Mouse (Mus musculus) limb, embryonic 11.5 days (tissue): ENCODE measurements around the gene Etnppl. TPM values are rescaled to one million over a fixed set of nuclear protein-coding genes. Genes with fewer than 3 reads are reported as not detected.

Experiments
- ATAC-seq: fragments of 200-750 bp; cut with Nextera tagmentation; 2 replicates; pipeline ENCODE4 v1.8.0; 2017; ENCODE audit warnings: low read depth; ENCODE audit not compliant: insufficient number of reproducible peaks, low FRiP score, low TSS enrichment
- DNase-seq: peaks from one replicate; pipeline ENCODE4 v3.0.0-alpha.2; 2015; ENCODE audit warnings: low spot score
- H3K27ac ChIP-seq: fragments of 300-500 bp; sonication (generic); replicated peaks from 2 replicates; pipeline ENCODE4 v1.5.1; 2014; ENCODE audit warnings: low read depth, mild to moderate bottlenecking, low read length
- H3K27me3 ChIP-seq: fragments of 300-500 bp; sonication (generic); 2 replicates; pipeline ENCODE4 v1.6.1; 2014; ENCODE audit warnings: mild to moderate bottlenecking, low read length, mixed read lengths; ENCODE audit not compliant: control insufficient read depth, insufficient read depth
- H3K36me3 ChIP-seq: fragments of 300-500 bp; sonication (generic); 2 replicates; pipeline ENCODE4 v1.6.1; 2014; ENCODE audit warnings: mild to moderate bottlenecking, low read length, moderate library complexity, mixed read lengths; ENCODE audit not compliant: control insufficient read depth, insufficient read depth
- H3K4me1 ChIP-seq: fragments of 300-500 bp; sonication (generic); 2 replicates; pipeline ENCODE4 v1.6.1; 2014; ENCODE audit warnings: low read length, mixed read lengths; ENCODE audit not compliant: control insufficient read depth, insufficient read depth
- H3K4me2 ChIP-seq: fragments of 300-500 bp; sonication (generic); 2 replicates; pipeline ENCODE4 v1.6.1; 2014; ENCODE audit warnings: low read depth, mild to moderate bottlenecking, moderate library complexity; ENCODE audit not compliant: severe bottlenecking
- H3K4me3 ChIP-seq: fragments of 300-500 bp; sonication (generic); 2 replicates; pipeline ENCODE4 v1.5.1; 2014; ENCODE audit warnings: low read depth, low read length
- H3K9ac ChIP-seq: fragments of 300-500 bp; sonication (generic); 2 replicates; pipeline ENCODE4 v1.6.1; 2014; ENCODE audit warnings: mild to moderate bottlenecking, low read length
- H3K9me3 ChIP-seq: fragments of 300-500 bp; sonication (generic); 2 replicates; pipeline ENCODE4 v1.6.1; 2016; ENCODE audit warnings: low read length; ENCODE audit not compliant: control insufficient read depth
- WGBS: fragments of 180-500 bp; shearing (Covaris S2); extraction: QIAGEN DNeasy Blood & Tissue Kit; methylation state at CpG from one replicate; pipeline ENCODE4 v1.1.7; 2014; 5-methylcytosine and 5-hydroxymethylcytosine counted together
- polyA plus RNA-seq: library from polyadenylated mRNA; unstranded; fragments of >200 nt; fragmentation: Nextera tagmentation; extraction: Ambion mirVana; gene quantifications from 2 replicates; pipeline ENCODE4 v1.2.1, GENCODE M21; 2014

Etnppl gene
- polyA plus RNA-seq, 1 experiment from 2014 or later, result not detected

DNA sequence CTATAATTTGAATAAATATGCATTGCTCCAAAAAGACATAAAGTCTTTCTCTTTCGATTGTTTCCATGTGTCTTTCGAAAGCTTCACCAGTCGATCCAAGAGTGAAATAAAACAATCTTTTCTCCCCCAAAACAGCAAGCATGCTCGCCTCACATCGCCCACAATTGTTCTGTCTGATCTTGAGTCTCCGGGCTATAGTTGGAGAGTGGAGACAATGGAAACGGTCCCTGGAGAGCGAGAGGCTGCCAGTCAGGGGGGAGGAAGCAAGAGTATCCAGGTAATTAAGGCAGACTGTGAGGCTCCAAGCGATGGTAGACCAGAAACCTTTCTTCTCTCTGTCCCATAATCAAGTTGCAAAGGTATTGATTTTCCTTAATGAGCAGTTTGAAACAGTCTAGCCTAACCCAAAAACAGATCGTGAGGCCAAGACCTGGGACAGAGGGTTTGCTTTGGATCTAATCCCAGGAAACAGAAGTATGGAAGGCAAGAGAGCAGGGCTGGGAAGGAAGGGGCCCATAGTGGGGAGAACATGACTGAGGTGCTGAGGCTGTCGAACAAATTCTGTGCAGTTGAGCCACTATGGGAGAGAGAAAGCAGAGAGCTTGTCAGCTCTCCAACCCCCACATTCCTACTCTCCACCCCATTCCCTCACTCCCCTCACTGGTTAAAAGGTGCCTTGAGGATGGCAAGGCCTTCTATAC, 29.0 kb downstream of the Etnppl start:
- ATAC-seq (no peak), DNase-seq (no peak)
- no peak overlapping the region for H3K27ac ChIP-seq
- H3K9me3 ChIP-seq, result no peaks in the 10 kb centered on the region
- no peaks in the 10 kb centered on the region for H3K36me3 ChIP-seq
- H3K4me1 ChIP-seq, result no peaks in the 10 kb centered on the region
- no peak overlapping the region for H3K9ac ChIP-seq
- no peaks in the 10 kb centered on the region for H3K27me3 ChIP-seq
- H3K4me2 ChIP-seq, result no peak overlapping the region
- H3K4me3 ChIP-seq, result no peak overlapping the region
- WGBS, result 83% methylated on average over 11 of the region's 11 CpGs

GRCm38 (mm10) chr3:130649569-130649968, 32.3 kb downstream of the Etnppl start:
- H3K27ac ChIP-seq, result no peak overlapping the region
- ATAC-seq, result no peak

GRCm38 (mm10) chr3:130660619-130661018, 43.4 kb downstream of the Etnppl start:
- no peaks in the 10 kb centered on the region for H3K27me3 ChIP-seq
- H3K9me3 ChIP-seq, result no peaks in the 10 kb centered on the region
- WGBS, result 82% methylated on average over 6 of the region's 6 CpGs
- H3K36me3 ChIP-seq, result no peaks in the 10 kb centered on the region
- no peak overlapping the region for H3K27ac ChIP-seq
- no peaks in the 10 kb centered on the region for H3K4me1 ChIP-seq
- no peak overlapping the region for H3K9ac ChIP-seq
- no peak for ATAC-seq
- no peak overlapping the region for H3K4me3 ChIP-seq
- DNase-seq, result no peak
- H3K4me2 ChIP-seq, result no peak overlapping the region

More at GRCm38 (mm10) chr3:130649569-130649968, 32.3 kb downstream of the Etnppl start:
- Histone ChIP-seq H3K4me3 (no peak overlapping the region), H3K4me1 (no peaks in the 10 kb centered on the region), H3K9me3 (no peaks in the 10 kb centered on the region), H3K27me3 (no peaks in the 10 kb centered on the region), H3K36me3 (no peaks in the 10 kb centered on the region), H3K9ac (no peak overlapping the region), H3K4me2 (no peak overlapping the region)
- WGBS, result 57% methylated on average over 6 of the region's 6 CpGs
- no peak for DNase-seq

GRCm38 (mm10) chr3:130662496-130662895, 45.2 kb downstream of the Etnppl start:
- no peak overlapping the region for H3K4me3 ChIP-seq
- H3K27ac ChIP-seq, result no peak overlapping the region
- no peak for DNase-seq
- H3K9ac ChIP-seq, result no peak overlapping the region
- H3K27me3 ChIP-seq, result no peaks in the 10 kb centered on the region
- H3K36me3 ChIP-seq, result no peaks in the 10 kb centered on the region
- no peak overlapping the region for H3K4me2 ChIP-seq
- no peak for ATAC-seq
- no peaks in the 10 kb centered on the region for H3K4me1 ChIP-seq
- 91% methylated on average over 3 of the region's 3 CpGs for WGBS
- H3K9me3 ChIP-seq, result no peaks in the 10 kb centered on the region

DNA sequence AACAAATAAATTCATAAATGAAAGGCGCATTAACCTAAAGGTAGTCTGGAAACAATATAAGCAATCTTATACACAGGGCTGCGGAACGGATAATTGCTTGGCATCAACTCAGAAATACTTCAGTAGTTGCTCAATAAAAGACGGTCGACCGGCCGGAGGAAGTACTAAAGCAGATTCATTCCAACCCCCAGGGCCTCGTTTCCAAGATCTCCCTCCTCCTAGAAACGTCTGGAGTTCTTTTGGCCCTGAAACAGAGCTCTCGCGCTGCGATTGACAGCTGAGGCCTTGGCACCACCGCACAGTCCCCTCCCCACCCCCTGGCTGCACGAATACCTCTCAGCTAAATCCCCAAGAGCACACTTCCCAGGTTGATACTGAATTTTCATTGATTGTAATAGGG, 54.0 kb downstream of the Etnppl start:
- DNase-seq, result no peak
- ATAC-seq, result no peak

DNA sequence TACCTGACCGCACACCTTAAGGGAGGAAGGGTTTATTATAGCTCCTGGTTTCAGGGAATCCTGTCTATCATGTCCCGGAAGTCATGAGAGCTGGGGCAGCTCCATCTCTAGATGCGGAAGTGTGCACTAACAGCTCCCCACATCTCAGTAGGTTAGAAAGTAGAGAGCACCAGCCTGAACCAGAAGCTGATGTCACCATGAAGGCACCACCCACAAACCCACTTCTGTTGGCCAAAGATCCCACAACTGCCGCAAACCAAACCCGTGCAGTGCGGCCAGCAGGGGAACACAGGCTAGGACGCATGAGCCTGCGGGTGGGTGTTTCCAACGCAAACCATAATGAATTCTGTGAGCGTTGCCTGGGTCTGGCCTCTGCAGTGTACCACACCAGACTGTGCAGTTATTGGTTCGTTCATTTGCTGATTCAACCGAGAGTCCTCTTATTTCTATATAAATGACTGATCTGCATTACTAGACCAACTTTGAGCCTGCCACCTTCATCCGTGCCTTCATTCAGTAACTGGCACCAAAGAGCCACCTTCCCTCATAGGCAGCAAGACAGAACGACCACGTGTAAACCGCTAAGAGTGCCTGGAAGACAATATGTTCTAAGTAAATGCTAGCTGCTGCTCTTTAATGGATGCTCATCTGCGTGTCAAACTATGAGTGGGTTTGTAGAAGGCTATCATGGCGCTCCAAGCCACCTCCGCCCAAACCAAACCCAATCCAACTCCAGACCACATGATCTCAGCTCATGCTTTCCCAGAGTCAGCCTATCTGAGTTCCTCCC, 60.6 kb downstream of the Etnppl start:
- Histone ChIP-seq H3K9ac (no peak overlapping the region), H3K9me3 (no peaks in the 10 kb centered on the region), H3K4me1 (0 out of 2 replicates have a peak, but pooled peaks cover 2% of the 10 kb centered on the region), H3K4me3 (no peak overlapping the region), H3K36me3 (no peaks in the 10 kb centered on the region), H3K4me2 (no peak overlapping the region), H3K27me3 (no peaks in the 10 kb centered on the region), H3K27ac (no peak overlapping the region)
- DNase-seq, result no peak
- 93% methylated on average over 19 of the region's 19 CpGs for WGBS
- no peak for ATAC-seq

More for the DNA sequence above, 54.0 kb downstream of the Etnppl start:
- H3K36me3 ChIP-seq, result no peaks in the 10 kb centered on the region
- H3K27ac ChIP-seq, result no peak overlapping the region
- WGBS, result 63% methylated on average over 14 of the region's 14 CpGs
- H3K4me1 ChIP-seq, result no peaks in the 10 kb centered on the region
- H3K9me3 ChIP-seq, result no peaks in the 10 kb centered on the region
- no peak overlapping the region for H3K9ac ChIP-seq
- H3K27me3 ChIP-seq, result no peaks in the 10 kb centered on the region
- no peak overlapping the region for H3K4me2 ChIP-seq
- no peak overlapping the region for H3K4me3 ChIP-seq

GRCm38 (mm10) chr3:130681226-130681625, 64.0 kb downstream of the Etnppl start:
- no peak overlapping the region for H3K27ac ChIP-seq
- no peaks in the 10 kb centered on the region for H3K27me3 ChIP-seq
- H3K9me3 ChIP-seq, result no peaks in the 10 kb centered on the region
- 80% methylated on average over 2 of the region's 2 CpGs for WGBS
- H3K4me2 ChIP-seq, result no peak overlapping the region
- no peak for DNase-seq
- H3K4me1 ChIP-seq, result 0 out of 2 replicates have a peak, but pooled peaks cover 2% of the 10 kb centered on the region
- no peak for ATAC-seq
- H3K9ac ChIP-seq, result no peak overlapping the region
- no peak overlapping the region for H3K4me3 ChIP-seq
- H3K36me3 ChIP-seq, result no peaks in the 10 kb centered on the region

DNA sequence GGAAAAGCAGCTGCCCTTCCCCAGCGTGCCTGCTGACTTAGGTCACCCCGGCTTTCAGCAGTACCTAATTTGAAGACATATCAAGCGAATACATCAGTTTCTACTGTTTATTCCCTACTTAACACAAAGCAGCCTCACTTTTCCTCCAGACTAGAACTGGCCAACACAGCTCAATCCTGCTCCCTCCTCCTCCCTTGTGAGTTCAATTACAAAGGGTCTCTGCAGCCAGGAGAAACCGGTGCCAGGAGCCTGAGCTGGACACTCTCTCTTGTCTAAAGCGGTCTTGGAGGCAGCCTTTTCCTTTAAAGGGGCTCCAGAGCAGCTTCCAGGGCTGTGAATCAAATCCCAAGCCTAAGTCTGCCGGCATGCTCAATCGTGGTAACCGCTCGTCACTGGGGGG, 64.9 kb downstream of the Etnppl start:
- DNase-seq, result no peak
- no peak for ATAC-seq
- H3K36me3 ChIP-seq, result no peaks in the 10 kb centered on the region
- H3K4me2 ChIP-seq, result no peak overlapping the region
- WGBS, result 84% methylated on average over 9 of the region's 9 CpGs
- H3K27me3 ChIP-seq, result no peaks in the 10 kb centered on the region
- H3K27ac ChIP-seq, result no peak overlapping the region
- no peak overlapping the region for H3K9ac ChIP-seq
- 0 out of 2 replicates have a peak, but pooled peaks cover 2% of the 10 kb centered on the region for H3K4me1 ChIP-seq
- no peaks in the 10 kb centered on the region for H3K9me3 ChIP-seq
- no peak overlapping the region for H3K4me3 ChIP-seq
